Mouse (Mus musculus): ENCODE data around the gene Rrp1b.
A peak's percentile ranks its signal among the peaks of the same experiment; 100 is the strongest.

The Rrp1b gene

DNA sequence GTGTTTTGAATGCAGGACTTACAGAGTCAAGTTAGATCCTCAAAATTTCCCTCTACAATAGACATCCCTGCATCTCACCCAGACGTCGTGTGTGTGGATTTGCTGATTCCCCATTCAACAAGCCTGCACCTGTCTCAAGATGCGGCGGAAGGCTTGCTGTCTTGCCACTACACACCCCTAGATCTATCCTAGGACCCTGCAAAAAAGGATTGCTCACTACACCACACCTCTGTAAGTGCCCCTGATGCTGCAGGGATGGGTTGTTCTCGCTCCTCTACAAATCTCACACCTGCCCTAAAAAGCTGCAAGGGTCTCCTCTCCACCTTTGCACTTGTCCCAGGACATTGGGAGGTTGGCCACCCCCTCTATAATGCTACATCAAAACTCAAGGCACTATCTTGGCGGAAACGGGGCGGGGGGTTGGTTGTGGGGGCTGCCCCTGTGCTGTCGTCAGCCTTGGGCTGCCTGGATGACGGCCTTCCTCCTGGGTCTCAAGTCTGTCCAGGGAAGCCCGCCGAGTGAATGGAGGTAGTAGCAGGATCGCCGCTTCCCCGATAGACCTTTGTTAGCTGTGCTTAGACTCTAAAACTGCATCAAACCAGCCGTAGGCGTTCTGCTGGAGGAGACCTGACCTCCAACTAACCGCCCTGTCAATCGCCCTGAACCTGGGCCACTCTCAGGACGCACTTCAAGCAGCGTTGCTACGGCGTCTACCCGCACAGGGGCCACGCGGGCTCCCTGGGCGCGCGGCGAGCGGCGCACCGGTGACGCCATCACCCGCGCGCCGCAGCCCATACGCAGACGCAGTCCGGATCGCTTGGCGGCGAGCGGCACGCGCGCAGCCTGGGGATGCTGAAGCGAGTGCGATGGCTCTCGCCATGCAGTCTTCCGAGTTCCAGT lies at the start of gene Rrp1b, which contains the start of gene Hsf2bp:
Gene Rrp1b (plus strand): TSS at position 492 of the 900 bp plus-strand sequence.
Gene Hsf2bp (minus strand): TSS at position 741 of the 900 bp plus-strand sequence.
- DNase-seq: peak; percentile 85

DNA sequence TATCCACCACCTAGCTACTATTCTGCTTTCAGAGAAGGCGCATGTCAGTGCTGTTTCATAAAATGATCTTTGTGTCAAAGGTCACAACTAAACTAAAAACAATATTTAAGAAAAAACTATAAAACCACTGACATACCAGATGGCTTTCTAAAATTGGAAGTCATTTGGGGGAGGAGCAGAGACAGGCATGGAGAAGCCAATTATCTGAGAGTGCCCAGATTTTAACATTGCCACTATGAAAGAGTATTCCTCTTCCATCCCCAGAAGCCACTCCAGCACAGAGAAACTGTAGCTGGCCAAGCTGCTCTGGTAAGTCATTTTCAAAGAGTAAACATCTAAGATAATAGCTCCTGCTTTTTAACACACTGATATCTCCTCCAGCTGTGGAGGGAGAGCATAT lies 49.0 kb upstream of the Rrp1b start:
- DNase-seq: no peak

GRCm38 (mm10) chr17:31989035-31989434 lies 46.9 kb upstream of the Rrp1b start:
- no peak for DNase-seq

DNA sequence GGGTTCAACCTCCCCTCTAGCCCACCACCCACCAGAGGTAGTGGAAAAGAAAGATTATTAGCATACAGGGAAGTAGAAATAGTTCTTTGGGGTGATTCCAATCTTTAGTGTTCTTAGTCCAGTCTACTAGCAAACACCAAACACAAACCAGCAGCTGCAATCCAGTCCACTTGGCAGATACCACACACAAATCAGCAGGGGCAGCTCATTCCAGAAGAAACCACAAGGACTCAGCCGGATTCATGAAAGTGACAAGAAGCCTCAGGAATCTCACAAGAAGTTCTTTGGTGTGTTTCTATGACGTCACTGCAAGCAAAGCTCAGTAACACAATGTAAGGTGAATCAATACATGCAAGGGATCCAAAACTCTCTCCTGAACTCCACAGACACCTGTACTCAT lies 43.9 kb upstream of the Rrp1b start:
- no peak for DNase-seq

DNA sequence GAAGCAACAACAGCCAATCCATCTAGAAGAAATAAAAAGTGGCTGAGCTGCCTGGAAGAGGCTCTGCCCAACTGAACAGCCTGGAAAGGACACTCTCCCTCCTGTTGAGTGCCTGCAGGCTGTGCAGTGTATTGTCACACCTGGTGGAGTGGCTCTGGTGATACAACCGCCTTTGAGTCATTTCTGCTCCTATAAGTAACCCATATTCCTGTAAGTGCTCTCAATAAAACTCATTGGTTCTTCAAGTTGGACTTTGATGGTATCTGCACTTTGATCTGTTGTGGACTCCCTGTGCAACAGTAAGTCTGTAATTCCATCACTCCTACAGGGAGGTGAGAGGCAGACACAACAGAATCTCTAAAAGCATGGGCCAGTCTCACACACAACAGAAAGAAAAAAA lies 42.5 kb upstream of the Rrp1b start:
- DNase-seq: no peak

DNA sequence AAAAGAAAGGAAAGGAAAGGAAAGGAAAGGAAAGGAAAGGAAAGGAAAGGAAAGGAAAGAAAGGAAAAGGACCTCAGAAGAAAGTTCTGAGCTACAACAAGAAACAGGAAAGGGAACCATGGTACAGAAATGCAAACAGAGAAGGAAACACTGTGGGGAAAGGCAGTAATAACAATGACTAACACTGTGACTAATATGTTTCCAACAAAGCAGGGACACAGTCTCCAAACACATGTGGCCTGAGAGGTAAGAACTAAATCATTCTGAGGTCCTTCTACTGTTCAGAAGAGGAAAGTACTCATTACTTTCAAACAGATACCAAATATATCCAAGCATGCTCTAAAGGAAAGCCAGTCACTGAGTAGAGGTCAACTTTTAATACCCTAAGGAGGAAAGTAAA lies 41.8 kb upstream of the Rrp1b start:
- DNase-seq: no peak

DNA sequence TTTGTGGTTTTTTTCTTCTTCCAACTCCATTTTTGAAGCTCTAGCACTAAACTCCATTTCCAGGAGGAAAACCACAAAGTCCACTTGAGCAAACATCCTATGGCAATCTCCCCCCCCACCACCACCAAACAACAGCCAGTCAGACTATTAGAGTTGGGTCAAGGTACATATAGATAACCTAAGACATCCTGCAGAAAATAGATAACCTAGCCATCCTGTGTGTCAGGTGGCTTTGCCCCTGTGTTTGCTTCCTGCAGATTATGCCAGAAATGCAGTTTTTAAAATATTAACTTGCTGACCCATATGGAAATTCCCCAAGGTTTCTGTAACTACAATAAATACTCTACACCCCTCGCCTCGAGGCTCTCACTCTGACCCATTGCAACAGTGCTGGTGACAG lies 40.1 kb upstream of the Rrp1b start:
- no peak for DNase-seq

DNA sequence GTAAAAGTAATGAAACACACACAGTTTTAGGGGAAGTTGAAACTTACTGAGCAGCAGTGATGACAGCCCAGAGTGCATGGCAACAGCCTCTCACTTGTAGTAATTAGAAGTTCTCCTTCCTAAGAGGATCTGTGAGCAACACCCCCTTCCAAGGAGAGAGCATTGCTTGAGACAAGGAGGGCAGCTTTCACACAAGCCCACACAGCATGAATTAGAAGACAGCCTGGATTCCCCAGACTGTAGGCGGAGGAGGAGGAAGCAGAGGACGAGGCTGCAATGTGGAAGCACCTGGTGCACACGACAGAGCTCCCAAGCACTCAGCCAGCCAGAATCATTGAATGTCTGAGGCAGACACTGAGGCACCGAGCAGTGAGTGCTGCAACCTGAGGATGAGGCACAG lies 39.6 kb upstream of the Rrp1b start:
- no peak for DNase-seq

- DNase-seq: no peak
Observed at GRCm38 (mm10) chr17:31998351-31998750, 37.5 kb upstream of the Rrp1b start.

GRCm38 (mm10) chr17:32003251-32003650 lies 32.6 kb upstream of the Rrp1b start:
- DNase-seq: no peak

DNA sequence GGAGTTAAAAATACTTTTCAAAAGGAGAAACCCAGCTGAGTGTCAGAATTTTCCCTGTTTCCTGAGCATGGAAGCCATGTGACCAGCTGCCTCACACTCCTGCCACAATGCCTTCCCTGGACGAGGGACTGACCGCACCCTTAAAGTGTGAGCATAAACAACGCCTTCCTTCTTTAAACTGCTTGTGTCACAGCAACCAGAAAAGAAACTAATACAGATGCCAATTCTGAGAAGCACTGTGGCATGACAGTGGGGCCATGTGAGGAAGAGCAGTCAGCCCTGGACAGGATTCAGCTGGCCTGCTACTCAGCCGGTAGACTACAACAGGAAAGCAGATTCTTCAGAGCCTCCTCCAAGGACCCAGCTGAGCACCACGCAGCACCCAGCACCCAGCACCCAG lies 29.1 kb upstream of the Rrp1b start:
- DNase-seq: no peak

DNA sequence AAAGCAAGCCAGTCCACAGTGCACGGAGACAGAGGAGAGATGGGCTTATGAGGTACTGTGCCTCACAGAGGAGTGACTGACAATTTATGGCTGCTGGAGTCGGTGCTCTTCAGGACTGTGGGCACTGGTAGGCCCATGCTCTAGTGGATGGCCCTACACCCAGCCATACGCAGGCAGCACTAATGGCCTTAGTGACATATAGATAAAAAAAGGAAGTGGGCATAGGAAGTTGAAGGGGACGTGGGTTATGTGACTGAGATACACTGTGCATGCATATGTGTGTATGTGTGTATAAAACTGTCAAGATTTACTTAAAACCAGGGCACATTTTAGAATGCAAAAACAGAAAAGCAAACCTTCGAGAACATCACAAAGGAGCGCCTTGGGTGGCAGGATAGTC lies 24.2 kb upstream of the Rrp1b start:
- no peak for DNase-seq

- DNase-seq: no peak
Observed at GRCm38 (mm10) chr17:32012254-32012653, 23.6 kb upstream of the Rrp1b start.

- no peak for DNase-seq
Observed at GRCm38 (mm10) chr17:32013659-32014058, 22.2 kb upstream of the Rrp1b start.

- DNase-seq: no peak
Observed at GRCm38 (mm10) chr17:32016481-32016880, 19.4 kb upstream of the Rrp1b start.

DNA sequence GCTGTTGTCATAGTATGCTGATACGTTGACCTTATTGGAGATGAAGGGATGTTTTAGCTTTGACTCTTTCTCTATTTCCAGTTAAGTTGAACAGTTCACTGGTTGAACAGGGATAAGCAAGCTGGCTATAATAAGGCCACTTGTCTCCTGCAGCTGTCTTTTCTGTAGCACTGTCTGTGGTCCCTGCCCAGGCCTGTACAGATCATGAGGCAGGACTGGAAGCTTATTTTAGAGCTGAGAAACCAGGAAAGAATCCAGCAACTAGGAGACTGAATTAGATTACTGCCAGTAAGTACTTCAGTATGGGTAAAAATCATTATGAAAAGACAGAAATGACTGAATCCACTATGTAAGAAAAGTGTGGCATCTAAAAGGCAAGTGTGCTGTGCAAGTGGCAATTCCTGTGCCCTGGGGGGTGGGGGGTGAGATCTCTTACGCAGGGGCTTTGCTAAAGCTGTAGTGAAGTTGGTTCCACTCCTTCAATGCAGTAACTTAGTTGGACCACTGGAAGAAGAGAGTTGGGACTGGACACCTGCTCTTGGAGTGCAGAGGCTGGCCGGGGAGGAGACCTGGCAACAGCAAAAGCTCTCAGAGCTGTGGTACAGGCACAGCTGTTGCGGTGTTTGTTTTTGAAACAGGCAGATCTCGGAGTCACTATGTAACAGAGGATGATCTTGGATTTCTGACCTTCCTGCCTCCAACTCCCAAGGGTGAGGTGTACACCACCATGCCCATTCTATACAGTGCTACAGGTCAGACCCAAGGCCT lies 17.6 kb upstream of the Rrp1b start:
- no peak for DNase-seq

DNA sequence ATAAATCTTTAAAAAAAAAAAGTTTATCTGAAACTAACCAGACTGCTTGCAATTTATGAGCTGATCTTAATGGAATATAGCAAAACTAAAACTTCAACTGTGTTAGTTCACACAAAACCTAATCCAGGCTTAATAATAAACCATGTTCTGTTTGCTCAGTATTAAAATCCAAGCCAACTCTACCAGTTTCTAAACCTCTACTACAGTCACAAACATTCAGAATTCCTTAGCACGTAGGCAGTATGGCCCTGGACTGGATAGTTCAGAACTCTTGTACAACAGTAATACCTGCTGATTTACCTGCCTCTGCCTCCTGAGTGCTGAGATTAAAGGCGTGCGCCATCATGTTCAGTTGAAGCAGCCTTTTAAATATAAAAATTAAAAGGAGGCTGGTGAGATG lies 13.9 kb upstream of the Rrp1b start:
- peak; percentile 39 for DNase-seq

- peak; percentile 35 for DNase-seq
Observed at GRCm38 (mm10) chr17:32022551-32022950, 13.3 kb upstream of the Rrp1b start.

DNA sequence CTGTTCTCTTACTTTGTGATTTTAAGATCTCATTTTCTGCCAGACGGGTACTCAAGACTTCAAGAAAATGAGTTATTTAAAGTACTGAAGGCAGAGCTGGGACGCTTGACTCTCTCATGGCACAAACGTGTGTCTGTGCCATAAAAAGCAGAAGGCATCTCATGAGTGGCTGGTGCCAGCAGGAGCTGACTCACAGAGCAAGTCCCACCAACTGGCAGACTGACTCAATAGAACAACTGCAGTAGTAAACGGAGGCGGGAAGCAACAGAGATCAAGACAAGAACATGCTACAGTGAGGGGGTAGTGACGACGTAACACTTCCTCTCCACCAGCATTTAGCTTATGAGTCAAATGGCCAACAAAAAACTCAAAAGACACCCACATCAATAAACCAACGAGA lies 12.8 kb upstream of the Rrp1b start:
- no peak for DNase-seq

GRCm38 (mm10) chr17:32024671-32025073 lies 11.2 kb upstream of the Rrp1b start:
- peak; percentile 55 for DNase-seq

GRCm38 (mm10) chr17:32025386-32025785 lies 10.5 kb upstream of the Rrp1b start:
- peak; percentile 85 for DNase-seq

DNA sequence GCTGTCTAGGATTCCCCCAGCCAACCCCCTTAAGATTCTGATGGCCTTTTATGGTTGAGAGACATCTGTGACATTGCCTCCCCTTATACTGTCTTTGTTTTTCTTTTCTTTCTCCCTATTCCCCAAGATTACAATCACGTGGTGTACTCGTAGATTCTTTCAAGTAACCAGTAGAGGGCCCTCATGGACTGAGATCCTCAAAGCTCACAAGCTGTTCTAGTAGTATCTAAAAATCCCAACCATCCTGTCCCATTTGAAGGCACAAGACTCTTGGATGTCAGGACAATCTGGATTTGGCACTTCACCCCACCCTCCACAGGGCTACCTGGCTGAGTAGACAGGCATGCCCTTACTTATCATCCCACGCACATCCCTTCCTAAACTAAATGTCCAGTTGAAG lies 8.2 kb upstream of the Rrp1b start:
- DNase-seq: peak; percentile 46

GRCm38 (mm10) chr17:32028301-32028700 lies 7.6 kb upstream of the Rrp1b start:
- DNase-seq: no peak

DNA sequence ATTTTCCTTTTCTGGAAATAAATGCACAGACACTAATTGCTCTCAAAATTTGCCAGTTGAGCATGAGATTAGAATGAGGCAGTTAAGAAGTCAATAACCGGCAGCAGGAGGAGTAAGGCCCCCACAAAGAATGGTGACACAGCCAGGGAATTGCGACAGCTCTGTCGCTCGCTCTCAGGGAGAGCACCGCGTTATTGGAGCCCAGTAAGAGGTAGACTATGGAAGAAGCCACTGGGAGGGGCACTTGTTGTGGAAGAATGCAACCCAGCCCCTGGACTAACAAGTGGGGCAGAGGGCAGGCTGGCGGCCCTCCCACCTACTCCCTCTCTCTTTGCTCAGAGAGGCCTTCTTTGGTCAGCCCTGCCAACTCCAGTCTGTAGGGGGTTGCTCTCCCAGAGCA lies 4.2 kb upstream of the Rrp1b start:
- DNase-seq: no peak
